Mouse (Mus musculus): ENCODE measurements around the gene Fam102b. TPM values are rescaled to one million over a fixed set of nuclear protein-coding genes. Genes with fewer than 3 reads are reported as not detected.

The Fam102b gene
- polyA plus RNA-seq, 1 experiment from 2014 or later: 4.4 TPM

DNA sequence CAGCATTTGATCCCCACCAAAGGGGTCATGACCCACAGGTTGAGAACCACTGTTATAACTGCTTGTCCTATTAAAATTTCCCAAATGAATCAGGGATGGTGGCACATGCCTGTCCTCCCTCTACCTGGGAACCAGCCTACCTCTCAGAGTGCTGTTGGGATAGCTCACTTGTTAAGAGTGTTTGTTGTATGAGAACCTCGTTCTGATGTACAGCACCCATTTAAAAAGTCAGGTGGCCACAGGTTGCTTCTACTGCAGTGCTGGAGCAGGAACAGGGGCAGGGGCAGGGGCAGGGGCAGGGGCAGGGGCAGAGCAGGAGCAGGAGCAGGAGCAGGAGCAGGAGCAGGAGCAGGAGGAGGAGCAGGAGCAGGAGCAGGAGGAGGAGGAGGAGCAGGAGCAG lies 28.2 kb downstream of the Fam102b start:
- Histone ChIP-seq H3K36me3 (peaks cover 11% of the 10 kb centered on the region; the same call in 1 of the 2 replicates), H3K9me3 (replicated peaks) (no peaks in the 10 kb centered on the region), H3K4me3 (no peak overlapping the region), H3K27ac (no peak overlapping the region), H3K4me1 (peaks cover 3% of the 10 kb centered on the region; the same call in 1 of the 2 replicates), H3K27me3 (ENCODE audit: low read depth, poor library complexity, severe bottlenecking) (no peaks in the 10 kb centered on the region)
- no peak for DNase-seq (ENCODE audit: low spot score)
- 83% methylated on average over 1 of the region's 1 CpGs for WGBS

DNA sequence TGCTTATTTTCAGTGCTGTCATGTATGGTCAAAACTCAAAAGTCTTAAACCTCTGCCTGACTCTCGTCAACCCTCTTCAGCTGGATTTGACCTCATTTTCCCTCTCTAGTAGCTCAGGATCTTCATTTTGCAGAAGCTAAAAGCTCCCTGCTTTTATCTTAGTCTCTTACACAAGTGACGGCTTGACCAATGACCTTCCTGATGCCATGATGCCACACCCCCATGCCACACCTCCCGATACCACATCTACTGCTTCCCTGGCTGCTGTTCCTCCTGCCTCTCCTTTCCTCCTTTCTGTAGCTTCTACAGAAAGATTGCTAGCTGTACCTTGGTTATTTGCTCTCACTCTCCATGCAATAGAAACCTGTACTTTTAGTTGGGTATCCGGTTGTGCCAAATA lies 29.6 kb downstream of the Fam102b start:
- 64% methylated on average over 4 of the region's 4 CpGs for WGBS
- Histone ChIP-seq H3K27me3 (ENCODE audit: low read depth, poor library complexity, severe bottlenecking) (no peaks in the 10 kb centered on the region), H3K4me1 (no peaks in the 10 kb centered on the region), H3K4me3 (no peak overlapping the region), H3K36me3 (peaks cover 11% of the 10 kb centered on the region; the same call in 1 of the 2 replicates), H3K9me3 (replicated peaks) (no peaks in the 10 kb centered on the region), H3K27ac (no peak overlapping the region)
- DNase-seq (ENCODE audit: low spot score): no peak

DNA sequence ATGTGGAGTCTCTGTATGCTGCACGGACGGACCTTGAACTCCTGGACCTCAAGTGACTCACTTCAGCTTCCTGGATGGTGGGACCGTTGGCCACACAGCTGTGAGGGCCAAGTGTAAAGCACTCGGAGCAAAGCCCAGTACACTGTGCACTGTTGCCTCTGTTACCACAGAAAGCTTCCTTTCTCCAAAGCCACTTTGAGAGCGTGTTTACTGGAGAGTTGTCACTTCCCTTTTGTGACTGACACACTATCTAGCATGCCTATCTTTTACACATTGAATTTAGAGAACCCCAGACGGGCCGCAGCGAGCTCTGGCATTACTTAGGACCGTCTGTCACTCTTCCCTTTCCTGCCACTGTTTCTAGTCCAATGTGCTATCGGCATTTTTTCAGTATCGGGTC lies 30.1 kb downstream of the Fam102b start:
- WGBS: 83% methylated on average over 11 of the region's 11 CpGs
- DNase-seq (ENCODE audit: low spot score): no peak
- H3K4me3 ChIP-seq: no peak overlapping the region
- no peaks in the 10 kb centered on the region for H3K9me3 ChIP-seq (replicated peaks)
- peaks cover 8% of the 10 kb centered on the region for H3K36me3 ChIP-seq
- no peak overlapping the region for H3K27ac ChIP-seq
- H3K4me1 ChIP-seq: no peaks in the 10 kb centered on the region
- H3K27me3 ChIP-seq (ENCODE audit: low read depth, poor library complexity, severe bottlenecking): no peaks in the 10 kb centered on the region

DNA sequence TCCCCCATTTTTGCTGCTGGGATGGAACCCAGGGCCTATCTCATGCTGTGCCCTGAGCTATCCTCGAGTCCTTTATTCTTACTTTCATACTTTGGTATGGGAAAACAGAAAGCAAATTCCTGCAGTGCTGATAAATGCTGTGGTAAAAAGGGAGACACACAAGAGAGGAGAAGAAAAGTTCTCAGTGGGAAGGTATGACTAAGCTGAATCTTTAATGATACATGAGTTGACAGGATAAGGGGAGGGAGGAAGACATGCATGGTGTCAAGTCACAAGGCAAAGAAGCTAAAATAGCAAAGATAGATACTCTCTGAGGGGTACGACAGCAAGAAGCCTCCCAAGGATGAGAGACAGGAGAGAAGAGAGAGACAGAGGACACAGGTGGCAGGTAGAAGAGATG lies 32.0 kb downstream of the Fam102b start:
- Histone ChIP-seq H3K27me3 (ENCODE audit: low read depth, poor library complexity, severe bottlenecking) (no peaks in the 10 kb centered on the region), H3K9me3 (replicated peaks) (no peaks in the 10 kb centered on the region), H3K4me3 (no peak overlapping the region), H3K27ac (no peak overlapping the region), H3K36me3 (peaks cover 9% of the 10 kb centered on the region; the same call in 1 of the 2 replicates), H3K4me1 (no peaks in the 10 kb centered on the region)
- WGBS: 86% methylated on average over 2 of the region's 2 CpGs
- DNase-seq (ENCODE audit: low spot score): no peak

DNA sequence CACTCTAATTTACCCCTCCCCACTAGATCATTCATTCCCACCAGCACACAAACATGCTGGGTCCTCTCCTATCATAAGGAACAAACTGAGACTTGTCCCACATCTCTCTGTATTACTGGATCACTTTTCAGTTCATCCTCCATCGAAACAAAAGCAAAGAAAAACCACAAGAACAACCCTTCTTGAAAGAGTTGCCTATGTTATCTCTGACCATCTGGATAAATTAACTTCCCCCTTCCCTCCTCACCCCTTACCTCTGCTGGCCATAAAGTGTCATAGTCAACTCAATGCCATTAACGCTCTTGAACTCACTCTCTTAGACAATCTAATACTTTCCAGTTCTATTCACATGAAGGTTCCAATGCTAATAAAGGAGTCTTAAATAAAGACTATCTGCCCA lies 32.9 kb downstream of the Fam102b start:
- Histone ChIP-seq H3K36me3 (peaks cover 14% of the 10 kb centered on the region; the same call in 1 of the 2 replicates), H3K4me3 (no peak overlapping the region), H3K27me3 (ENCODE audit: low read depth, poor library complexity, severe bottlenecking) (no peaks in the 10 kb centered on the region), H3K9me3 (replicated peaks) (no peaks in the 10 kb centered on the region), H3K27ac (no peak overlapping the region), H3K4me1 (no peaks in the 10 kb centered on the region)
- DNase-seq (ENCODE audit: low spot score): no peak
- 88% methylated on average over 2 of the region's 2 CpGs for WGBS

DNA sequence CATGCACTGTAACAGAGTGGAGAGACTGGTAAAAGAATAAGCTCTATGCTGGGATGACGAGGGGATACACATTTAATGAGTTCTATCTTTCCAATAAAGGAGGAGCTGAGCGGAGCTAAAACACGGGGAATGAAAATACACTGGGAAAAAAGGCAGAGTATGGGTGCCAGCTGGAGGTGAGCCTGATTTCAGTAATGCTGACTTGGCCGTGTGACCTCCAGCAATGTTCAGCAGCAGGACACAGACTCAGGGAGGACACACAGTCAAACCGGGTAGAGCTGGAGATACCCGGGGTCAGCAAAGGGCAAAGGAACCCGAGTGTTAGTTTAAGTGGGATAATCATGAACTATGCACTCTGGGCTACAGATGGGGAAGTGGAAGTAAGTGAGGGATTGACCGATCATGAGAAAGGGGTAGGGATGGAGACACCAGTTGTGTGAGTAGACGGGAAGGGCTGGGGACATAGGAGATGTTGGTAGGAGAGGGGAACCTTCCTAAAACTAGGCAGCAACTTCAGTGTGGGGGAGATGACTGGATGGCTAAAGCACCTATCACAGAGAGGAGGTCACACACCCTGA lies 37.3 kb downstream of the Fam102b start:
- H3K9me3 ChIP-seq (replicated peaks): no peaks in the 10 kb centered on the region
- DNase-seq (ENCODE audit: low spot score): no peak
- no peak overlapping the region for H3K27ac ChIP-seq
- no peaks in the 10 kb centered on the region for H3K27me3 ChIP-seq (ENCODE audit: low read depth, poor library complexity, severe bottlenecking)
- no peak overlapping the region for H3K4me3 ChIP-seq
- peaks cover 14% of the 10 kb centered on the region; the same call in 1 of the 2 replicates for H3K36me3 ChIP-seq
- H3K4me1 ChIP-seq: no peaks in the 10 kb centered on the region
- 91% methylated on average over 9 of the region's 9 CpGs for WGBS

DNA sequence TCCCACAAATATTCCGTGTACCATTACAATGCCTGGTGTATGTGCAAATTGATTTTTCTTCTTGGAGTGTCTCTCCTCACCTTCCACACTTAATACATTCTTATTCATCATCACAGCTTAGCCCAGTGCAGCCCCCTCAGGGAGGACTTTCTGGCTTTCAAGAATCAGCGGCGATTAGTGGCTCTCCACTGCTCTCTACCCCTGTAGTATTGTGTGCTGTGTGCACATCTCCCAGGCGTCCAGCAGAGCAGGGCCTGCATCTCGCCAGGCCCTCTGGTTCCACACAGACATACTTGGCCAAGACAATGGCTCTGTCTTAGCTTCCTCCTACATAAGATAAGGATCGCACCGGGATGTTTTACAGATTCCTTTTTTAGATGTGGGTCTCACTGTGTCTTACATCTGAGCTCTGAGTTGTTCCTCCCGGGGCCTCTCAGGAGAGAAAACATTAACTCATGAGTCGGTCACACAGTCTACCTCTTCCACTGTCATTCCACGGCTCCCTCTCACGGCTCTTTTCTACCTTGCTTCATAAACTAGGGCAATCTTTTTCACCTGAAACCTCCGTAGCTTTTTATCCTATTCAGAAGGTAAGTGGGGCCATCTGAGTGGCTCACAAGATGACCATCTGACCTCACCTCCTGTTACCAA lies 40.3 kb downstream of the Fam102b start:
- Histone ChIP-seq H3K9me3 (replicated peaks) (no peaks in the 10 kb centered on the region), H3K36me3 (peaks cover 10% of the 10 kb centered on the region; the same call in 1 of the 2 replicates), H3K27ac (no peak overlapping the region), H3K4me1 (no peaks in the 10 kb centered on the region), H3K4me3 (no peak overlapping the region), H3K27me3 (ENCODE audit: low read depth, poor library complexity, severe bottlenecking) (no peaks in the 10 kb centered on the region)
- DNase-seq (ENCODE audit: low spot score): no peak
- WGBS: 88% methylated on average over 12 of the region's 12 CpGs

DNA sequence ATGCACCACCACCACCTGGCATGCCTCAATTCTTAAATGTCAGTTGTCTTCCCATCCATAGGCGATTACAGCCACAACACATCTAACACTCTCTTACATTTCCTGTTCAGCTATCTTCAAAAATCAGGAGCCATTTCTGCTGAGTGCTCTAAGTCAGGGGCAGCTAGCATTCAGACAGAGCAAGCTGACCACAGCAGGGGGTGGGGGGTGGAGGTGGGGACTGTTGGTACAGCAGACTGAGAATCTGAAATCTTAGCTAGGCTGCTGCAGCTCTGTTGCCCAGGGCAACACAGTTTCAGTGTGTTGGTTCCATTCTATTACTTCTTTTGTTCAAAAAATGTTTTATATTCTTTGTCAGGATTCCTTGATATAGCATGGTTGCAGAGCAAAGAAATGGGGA lies 40.9 kb downstream of the Fam102b start:
- Histone ChIP-seq H3K27ac (no peak overlapping the region), H3K9me3 (replicated peaks) (no peaks in the 10 kb centered on the region), H3K4me3 (no peak overlapping the region), H3K27me3 (ENCODE audit: low read depth, poor library complexity, severe bottlenecking) (no peaks in the 10 kb centered on the region), H3K4me1 (no peaks in the 10 kb centered on the region), H3K36me3 (0 out of 2 replicates have a peak, but pooled peaks cover 6% of the 10 kb centered on the region)
- DNase-seq (ENCODE audit: low spot score): no peak
- 94% methylated on average over 1 of the region's 1 CpGs for WGBS

DNA sequence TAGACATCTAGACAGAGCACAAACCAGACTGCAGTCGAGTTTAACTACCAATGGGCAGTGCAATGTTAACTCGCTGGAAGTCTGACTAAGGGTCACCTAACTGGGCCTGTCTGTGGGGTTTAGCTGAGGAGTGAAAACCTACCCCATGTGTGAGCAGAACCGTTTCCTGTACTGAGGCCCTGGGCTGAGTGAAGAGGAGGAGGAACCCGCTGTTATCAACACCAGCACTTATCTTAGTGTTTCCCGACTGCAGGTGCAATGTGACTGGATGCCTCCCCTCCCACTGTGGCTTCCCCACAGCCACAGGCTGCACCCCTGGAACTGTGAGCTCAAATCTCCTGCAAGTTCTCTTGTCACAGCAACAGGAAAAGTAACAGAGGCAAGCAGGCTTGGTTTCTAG lies 43.4 kb downstream of the Fam102b start:
- no peak overlapping the region for H3K27ac ChIP-seq
- 78% methylated on average over 5 of the region's 5 CpGs for WGBS
- H3K36me3 ChIP-seq: peaks cover 16% of the 10 kb centered on the region
- no peak overlapping the region for H3K4me3 ChIP-seq
- H3K4me1 ChIP-seq: no peaks in the 10 kb centered on the region
- no peaks in the 10 kb centered on the region for H3K9me3 ChIP-seq (replicated peaks)
- no peak for DNase-seq (ENCODE audit: low spot score)
- H3K27me3 ChIP-seq (ENCODE audit: low read depth, poor library complexity, severe bottlenecking): no peaks in the 10 kb centered on the region

DNA sequence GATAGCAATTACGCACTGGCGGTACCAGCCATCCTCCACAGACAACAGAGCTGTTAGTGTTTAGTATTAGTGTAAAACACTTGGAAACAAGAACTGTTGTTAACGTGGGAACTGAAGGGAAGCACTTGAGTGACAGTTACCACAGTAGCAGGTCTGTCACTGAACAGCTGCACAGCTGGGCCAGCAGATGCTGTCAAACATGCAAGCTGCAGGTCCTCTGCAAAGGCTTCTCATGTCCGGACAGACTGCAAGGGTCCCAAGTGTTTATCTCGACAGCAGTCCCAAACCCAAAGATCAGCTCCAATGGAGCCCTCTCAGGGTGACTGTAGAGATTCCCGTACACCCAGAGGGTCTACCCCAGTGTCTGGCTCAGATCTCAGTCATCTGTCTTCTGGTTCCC lies 45.5 kb downstream of the Fam102b start:
- WGBS: 89% methylated on average over 6 of the region's 6 CpGs
- no peaks in the 10 kb centered on the region for H3K9me3 ChIP-seq (replicated peaks)

DNA sequence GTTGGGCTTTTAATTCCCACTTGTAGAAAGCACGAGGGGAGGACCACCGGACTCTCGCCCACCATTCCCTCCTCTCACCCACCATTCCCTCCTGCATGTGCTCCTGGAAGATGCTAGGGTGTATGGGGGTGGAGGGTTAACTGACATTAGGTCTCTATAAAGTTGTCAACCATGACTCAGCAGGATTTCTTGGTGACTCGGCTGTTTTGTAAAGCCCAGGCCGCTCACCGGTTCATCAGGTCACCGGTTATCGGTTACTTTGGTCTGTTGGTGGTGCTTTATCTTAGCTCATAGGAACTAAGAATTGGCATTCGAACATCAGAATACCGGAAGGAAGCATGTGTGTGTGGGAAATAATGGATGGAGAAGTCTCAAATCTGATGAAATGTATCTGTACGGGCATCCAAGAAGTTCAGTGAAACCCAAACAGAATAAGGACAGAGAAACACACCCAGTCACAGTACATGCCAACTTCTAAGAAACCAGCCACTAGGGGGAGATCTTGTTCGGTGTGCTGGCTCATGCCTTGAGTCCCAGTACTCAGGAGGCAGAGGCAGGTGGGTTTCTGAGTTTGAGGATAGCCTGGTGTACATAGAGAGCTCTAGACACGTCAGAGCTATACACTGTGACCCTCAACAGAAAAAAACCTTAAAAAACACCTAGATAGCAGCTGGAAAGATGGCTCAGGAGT lies 49.9 kb downstream of the Fam102b start:
- Histone ChIP-seq H3K4me1 (no peaks in the 10 kb centered on the region), H3K27ac (no peak overlapping the region), H3K36me3 (peaks cover 35% of the 10 kb centered on the region), H3K9me3 (replicated peaks) (no peaks in the 10 kb centered on the region), H3K27me3 (ENCODE audit: low read depth, poor library complexity, severe bottlenecking) (no peaks in the 10 kb centered on the region), H3K4me3 (no peak overlapping the region)
- no peak for DNase-seq (ENCODE audit: low spot score)
- 95% methylated on average over 13 of the region's 13 CpGs for WGBS

More for the DNA sequence above, 45.5 kb downstream of the Fam102b start:
- H3K4me3 ChIP-seq: no peak overlapping the region
- H3K4me1 ChIP-seq: no peaks in the 10 kb centered on the region
- no peak overlapping the region for H3K27ac ChIP-seq
- H3K36me3 ChIP-seq: peaks cover 35% of the 10 kb centered on the region
- no peak for DNase-seq (ENCODE audit: low spot score)
- H3K27me3 ChIP-seq (ENCODE audit: low read depth, poor library complexity, severe bottlenecking): no peaks in the 10 kb centered on the region

DNA sequence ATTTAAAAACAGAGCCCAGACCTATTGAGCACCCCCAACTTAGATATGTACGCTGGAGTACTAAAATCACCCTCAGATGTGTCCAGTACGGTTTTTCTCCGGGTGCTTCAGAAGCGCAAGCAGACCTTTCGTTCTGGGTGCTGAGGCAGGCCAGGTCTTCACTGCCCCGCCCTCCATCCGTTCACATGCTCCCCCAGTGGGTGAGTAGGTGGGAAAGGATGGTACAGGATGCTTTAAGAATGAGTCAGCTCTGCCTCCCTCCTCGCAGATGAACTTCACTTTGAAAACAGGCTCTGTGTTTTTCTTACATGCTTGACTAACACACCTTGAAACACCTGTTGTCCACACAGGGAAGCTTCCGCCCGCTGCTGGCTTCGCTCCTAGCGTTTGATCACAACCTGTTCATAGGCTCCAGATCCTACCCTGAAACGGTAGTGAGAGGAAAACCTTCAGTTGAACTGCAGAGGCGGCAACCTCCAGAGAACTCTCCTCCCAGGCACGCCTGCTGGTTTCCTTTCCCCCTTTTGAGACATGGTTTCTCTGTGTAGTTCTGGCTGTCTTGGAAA lies 52.4 kb downstream of the Fam102b start:
- Histone ChIP-seq H3K27me3 (ENCODE audit: low read depth, poor library complexity, severe bottlenecking) (no peaks in the 10 kb centered on the region), H3K9me3 (replicated peaks) (no peaks in the 10 kb centered on the region), H3K4me3 (no peak overlapping the region), H3K4me1 (no peaks in the 10 kb centered on the region), H3K36me3 (peaks cover 32% of the 10 kb centered on the region), H3K27ac (no peak overlapping the region)
- DNase-seq (ENCODE audit: low spot score): no peak
- WGBS: 88% methylated on average over 15 of the region's 15 CpGs
